Mouse (Mus musculus) embryonic fibroblast, embryonic 13.5 days (primary cell): Measurements from ENCODE around the gene Ints6l. TPM values are rescaled to one million over a fixed set of nuclear protein-coding genes. Genes with fewer than 3 reads are reported as not detected.
"Not testable (repeated sequence)": the region's sequence is repeated elsewhere in the genome, so short reads cannot be mapped to it uniquely, and the experiment has no call there.

ENCODE experiments used
- H3K27ac ChIP-seq: 2 replicates; pipeline ENCODE4 v1.5.1; 2012; ENCODE audit warnings: low read length, control low read depth, inconsistent platforms; ENCODE audit not compliant: insufficient read depth
- H3K4me1 ChIP-seq: 2 replicates; pipeline ENCODE4 v1.6.1; 2011; ENCODE audit warnings: low read length; ENCODE audit not compliant: control insufficient read depth, insufficient read depth
- H3K4me3 ChIP-seq: 2 replicates; pipeline ENCODE4 v1.5.1; 2011; ENCODE audit warnings: mild to moderate bottlenecking, control low read depth, low read length; ENCODE audit not compliant: insufficient read depth
- CTCF ChIP-seq: IDR thresholded peaks from 2 replicates; pipeline ENCODE4 v1.5.1; 2011; ENCODE audit warnings: mild to moderate bottlenecking, control low read depth, low read length, moderate library complexity, borderline replicate concordance; ENCODE audit not compliant: insufficient read depth
- POLR2A ChIP-seq: IDR thresholded peaks from 2 replicates; pipeline ENCODE4 v1.6.1; 2011; ENCODE audit warnings: low read depth, mild to moderate bottlenecking, control low read depth, low read length, moderate library complexity
- polyA plus RNA-seq: library from polyadenylated mRNA; stranded (reverse); fragments of >200 nt; gene quantifications from 2 replicates; pipeline ENCODE4 v1.2.4, GENCODE M21; 2011; ENCODE audit warnings: low read depth; ENCODE audit not compliant: missing spikeins, insufficient read length

Gene Ints6l
- polyA plus RNA-seq, 1 experiment = 16.1 TPM

DNA sequence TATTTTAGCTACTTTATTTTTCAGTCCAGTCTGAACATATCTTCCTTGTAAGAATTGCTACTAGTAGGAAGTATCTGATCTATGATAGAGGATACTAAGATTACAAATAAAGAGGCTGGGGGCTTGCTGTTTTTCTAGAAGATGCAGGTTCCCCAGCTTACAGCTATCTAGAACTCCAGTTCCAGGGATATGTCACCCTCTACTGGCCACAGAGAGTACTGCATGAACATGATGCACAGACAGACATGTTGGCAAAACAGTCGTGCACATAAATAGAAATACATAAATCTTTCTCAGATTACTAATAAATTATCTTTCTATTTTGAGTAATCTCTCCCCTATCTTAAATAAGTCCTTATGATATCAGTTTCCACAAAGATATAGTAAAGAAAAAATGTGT lies 35.1 kb downstream of the Ints6l start:
- no peak overlapping the region for H3K4me3 ChIP-seq
- no peak overlapping the region for H3K27ac ChIP-seq
- TF ChIP-seq CTCF (no peak), POLR2A (no peak)
- no peaks in the 10 kb centered on the region for H3K4me1 ChIP-seq

DNA sequence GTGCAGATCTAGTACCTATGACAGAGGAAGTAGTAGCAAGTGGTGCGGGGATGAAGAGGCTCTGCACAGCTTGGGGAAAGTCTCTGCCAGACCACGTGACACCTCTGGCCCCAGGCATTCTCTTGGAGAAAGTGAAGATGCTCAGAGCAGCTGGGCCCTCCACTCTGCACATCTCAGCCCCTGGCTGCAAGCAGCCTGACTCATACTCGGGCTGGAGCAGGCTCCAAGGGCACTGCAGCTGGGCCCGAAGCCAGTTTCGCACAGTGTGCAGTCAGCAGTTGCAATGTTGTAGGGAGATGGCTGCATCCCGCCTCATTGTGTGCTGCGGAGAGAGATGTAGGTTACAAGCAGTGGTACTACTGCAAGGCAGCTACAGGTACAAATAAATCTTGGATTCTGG lies 42.6 kb downstream of the Ints6l start:
- no peak overlapping the region for H3K27ac ChIP-seq
- no peaks in the 10 kb centered on the region for H3K4me1 ChIP-seq
- no peak overlapping the region for H3K4me3 ChIP-seq
- TF ChIP-seq POLR2A (no peak), CTCF (no peak)

DNA sequence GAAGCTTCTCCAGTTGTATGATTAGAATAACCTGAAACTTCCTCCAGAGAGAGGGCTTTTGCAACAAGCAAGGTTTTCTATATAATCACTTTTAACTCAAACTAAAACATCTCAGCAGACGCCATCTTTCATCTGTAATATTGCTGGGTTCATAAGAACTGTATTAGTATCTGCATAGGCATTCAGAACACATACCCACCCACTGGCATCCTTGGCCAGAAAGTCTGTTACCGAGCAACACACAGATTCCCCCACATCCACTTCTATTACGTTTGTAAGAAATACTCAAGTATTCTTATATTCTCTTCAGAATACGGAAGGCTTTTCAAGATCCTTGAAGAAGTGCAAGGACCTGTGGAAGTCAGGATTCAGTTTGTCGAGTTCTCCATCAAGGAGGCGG lies 69.8 kb downstream of the Ints6l start, which contains the start of gene Gm10477:
Gene Gm10477, plus strand, starts transcription at position 301 of the 400 bp plus-strand sequence.
- not testable (repeated sequence) for H3K27ac ChIP-seq, H3K4me3 ChIP-seq, H3K4me1 ChIP-seq

DNA sequence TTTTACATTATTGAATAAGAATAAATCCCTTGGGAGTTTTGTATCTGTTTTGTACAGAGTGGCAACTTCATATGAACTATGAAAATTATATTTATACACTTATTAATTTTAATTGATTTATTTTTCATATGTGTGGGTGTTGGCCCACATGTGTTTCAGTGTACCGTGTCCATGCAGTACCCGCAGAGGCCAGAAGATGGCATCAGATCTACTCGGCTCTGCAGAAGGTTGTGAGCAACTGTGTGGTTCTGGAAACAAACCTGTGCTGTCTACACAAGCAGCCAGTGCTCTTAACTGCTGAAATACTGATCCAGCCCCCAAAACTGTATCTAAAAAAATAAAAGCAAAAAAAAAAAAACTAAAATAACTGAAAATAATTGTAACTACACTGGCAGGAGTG lies 76.6 kb downstream of the Ints6l start:
- Histone ChIP-seq H3K27ac (no peak overlapping the region), H3K4me3 (no peak overlapping the region)
- TF ChIP-seq POLR2A (no peak), CTCF (peak; percentile 42; the same call in 1 of the 2 replicates)

DNA sequence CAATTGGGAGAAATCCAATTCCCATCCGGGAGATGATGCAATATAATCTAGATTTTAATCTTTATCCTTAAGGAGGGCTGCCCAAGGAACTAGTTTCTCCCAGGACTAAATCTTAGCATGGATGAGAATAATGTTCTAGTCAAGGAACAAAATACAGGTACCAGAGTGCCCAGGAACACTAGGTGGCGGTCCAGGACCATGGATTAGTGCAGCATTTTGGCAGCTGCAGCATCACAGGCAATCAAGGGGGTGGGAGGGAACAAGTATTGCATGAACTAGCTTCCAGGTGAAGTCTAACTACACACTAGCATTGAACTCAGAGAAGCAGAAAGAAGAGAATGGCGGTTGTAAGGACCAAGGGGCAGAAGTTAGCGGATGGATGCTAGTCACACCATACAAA lies 82.5 kb downstream of the Ints6l start:
- H3K4me1 ChIP-seq = no peaks in the 10 kb centered on the region

More for the DNA sequence above, 76.6 kb downstream of the Ints6l start:
- no peaks in the 10 kb centered on the region for H3K4me1 ChIP-seq

DNA sequence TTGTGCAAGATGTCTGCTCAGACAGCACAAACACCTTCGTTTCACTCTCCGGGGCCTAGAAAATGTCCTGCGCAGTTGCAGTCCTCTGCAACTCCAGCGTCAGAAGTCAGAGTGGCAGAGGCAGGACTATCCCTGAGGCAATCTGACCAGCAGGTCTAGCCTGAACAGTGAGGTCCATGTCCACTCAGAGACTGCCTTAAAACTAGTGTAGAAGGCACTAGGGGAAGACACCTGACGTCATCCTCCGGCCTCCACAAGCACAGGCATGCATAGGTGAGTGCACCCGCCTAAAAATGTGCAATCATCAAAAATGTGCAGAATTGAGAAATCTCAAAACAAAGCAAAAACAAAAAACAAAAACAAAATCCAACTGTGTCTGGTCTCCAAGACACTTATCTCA lies 94.8 kb downstream of the Ints6l start, which contains the start of gene Gm648:
Gene Gm648, minus strand, starts transcription at position 101 of the 400 bp plus-strand sequence.
- H3K4me1 ChIP-seq = no peaks in the 10 kb centered on the region
- TF ChIP-seq CTCF = no peak
- no peak within 1 kb of the TSS for H3K27ac ChIP-seq
- H3K4me3 ChIP-seq = no peak within 1 kb of the TSS

More for the DNA sequence above, 82.5 kb downstream of the Ints6l start:
- no peak overlapping the region for H3K27ac ChIP-seq
- no peak for TF ChIP-seq POLR2A
- TF ChIP-seq CTCF = peak; percentile 55; the same call in 1 of the 2 replicates
- no peak overlapping the region for H3K4me3 ChIP-seq

DNA sequence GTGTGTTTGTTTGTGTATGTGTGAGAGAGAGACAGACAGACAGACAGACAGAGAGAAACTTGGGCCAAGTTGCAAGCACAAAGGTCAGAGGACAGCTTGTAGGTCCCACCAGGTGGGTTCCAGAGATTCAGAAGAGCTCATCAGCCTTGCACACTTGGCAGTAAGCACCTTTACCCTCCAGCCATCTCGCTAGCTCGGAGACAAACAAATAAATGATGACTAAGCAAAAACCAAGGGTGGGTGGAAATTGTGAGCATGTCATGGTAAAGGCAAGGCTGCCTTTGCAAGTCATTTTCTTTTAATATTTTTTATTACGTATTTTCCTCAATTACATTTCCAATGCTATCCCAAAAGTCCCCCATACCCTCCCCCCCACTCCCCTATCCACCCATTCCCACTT lies 98.9 kb downstream of the Ints6l start:
- no peak overlapping the region for H3K27ac ChIP-seq
- TF ChIP-seq CTCF (no peak), POLR2A (no peak)
- no peak overlapping the region for H3K4me3 ChIP-seq
- no peaks in the 10 kb centered on the region for H3K4me1 ChIP-seq

Other genes with a start within 250 kb of the Ints6l start
- not detected in 2 replicates for gene Gm773, start 242.0 kb upstream of the Ints6l start, polyA plus RNA-seq
- gene Zfp449, start 108.5 kb upstream of the Ints6l start, polyA plus RNA-seq = 10.7 and 12.3 TPM in 2 replicates
- gene Smim10l2a, start 80.3 kb upstream of the Ints6l start, polyA plus RNA-seq = 0.75 TPM in 1 of 2 replicates, not detected in the other
- 3.3 and 3.9 TPM in 2 replicates for gene Gm2174, start 6.9 kb upstream of the Ints6l start, polyA plus RNA-seq
- gene Gm10477, start 69.9 kb downstream of the Ints6l start, polyA plus RNA-seq = not detected in 2 replicates
- gene Gm648, start 94.7 kb downstream of the Ints6l start, polyA plus RNA-seq = not detected in 2 replicates
- gene Mmgt1, start 143.2 kb downstream of the Ints6l start, polyA plus RNA-seq = 37.8 and 52.5 TPM in 2 replicates
- 19.0 and 24.2 TPM in 2 replicates for gene Slc9a6, start 154.9 kb downstream of the Ints6l start, polyA plus RNA-seq